Mouse (Mus musculus) kidney, postnatal 0 days (tissue): Measurements from ENCODE around the gene Batf. TPM values are rescaled to one million over a fixed set of nuclear protein-coding genes. Genes with fewer than 3 reads are reported as not detected.

Experiments used
- ATAC-seq: fragments of 200-750 bp; cut with Nextera tagmentation; replicated peaks from 2 replicates; pipeline ENCODE4 v1.8.0; 2017; ENCODE audit warnings: low read depth, moderate number of reproducible peaks, moderate TSS enrichment, moderate library complexity; ENCODE audit not compliant: low FRiP score
- DNase-seq: peaks from one replicate; pipeline ENCODE4 v3.0.0-alpha.2; 2016; ENCODE audit warnings: low spot score
- H3K27ac ChIP-seq: fragments of 300-500 bp; sonication (generic); 2 replicates; pipeline ENCODE4 v1.5.1; 2014; ENCODE audit warnings: mild to moderate bottlenecking
- H3K27me3 ChIP-seq: fragments of 300-500 bp; sonication (generic); 2 replicates; pipeline ENCODE4 v1.6.1; 2014; ENCODE audit warnings: low read length, mixed read lengths; ENCODE audit not compliant: insufficient read depth
- H3K36me3 ChIP-seq: fragments of 300-500 bp; sonication (generic); 2 replicates; pipeline ENCODE4 v1.6.1; 2014; ENCODE audit warnings: low read length, mixed read lengths; ENCODE audit not compliant: insufficient read depth
- H3K4me1 ChIP-seq: fragments of 300-500 bp; sonication (generic); replicated peaks from 2 replicates; pipeline ENCODE4 v1.6.1; 2014; ENCODE audit warnings: antibody characterized with exemption, low read length, mixed read lengths; ENCODE audit not compliant: insufficient read depth
- H3K4me2 ChIP-seq: fragments of 300-500 bp; sonication (generic); 2 replicates; pipeline ENCODE4 v1.6.1; 2014; ENCODE audit warnings: mild to moderate bottlenecking, low read length, moderate library complexity, mixed read lengths
- H3K4me3 ChIP-seq: fragments of 300-500 bp; sonication (generic); replicated peaks from 2 replicates; pipeline ENCODE4 v1.5.1; 2014; ENCODE audit warnings: low read depth, low read length
- H3K9ac ChIP-seq: fragments of 300-500 bp; sonication (generic); 2 replicates; pipeline ENCODE4 v1.6.1; 2014; ENCODE audit warnings: low read depth, low read length
- H3K9me3 ChIP-seq: fragments of 300-500 bp; sonication (generic); replicated peaks from 2 replicates; pipeline ENCODE4 v1.6.1; 2016; ENCODE audit warnings: low read length, inconsistent platforms, mixed read lengths
- CTCF ChIP-seq: IDR thresholded peaks from 2 replicates; pipeline ENCODE4 v1.5.1; 2016; ENCODE audit warnings: antibody characterized with exemption, low read depth, mild to moderate bottlenecking, moderate library complexity
- WGBS: fragments of 180-500 bp; shearing (Covaris S2); extraction: QIAGEN DNeasy Blood & Tissue Kit; methylation state at CpG from one replicate; pipeline ENCODE4 v1.1.7; 2014; 5-methylcytosine and 5-hydroxymethylcytosine counted together
- polyA plus RNA-seq: library from polyadenylated mRNA; unstranded; fragments of >200 nt; fragmentation: Nextera tagmentation; extraction: Ambion mirVana; gene quantifications from 2 replicates; pipeline ENCODE4 v1.2.1, GENCODE M21; 2015

Batf gene
- polyA plus RNA-seq, 1 experiment from 2014 or later = 4.0 TPM

- DNase-seq = no peak
- Histone ChIP-seq H3K4me3 (no peak overlapping the region), H3K4me2 (no peak overlapping the region), H3K27ac (peak overlapping the region; percentile 54), H3K9me3 (no peaks in the 10 kb centered on the region), H3K27me3 (no peaks in the 10 kb centered on the region), H3K9ac (no peak overlapping the region), H3K4me1 (0 out of 2 replicates have a peak, but pooled peaks cover 6% of the 10 kb centered on the region), H3K36me3 (no peaks in the 10 kb centered on the region)
- no peak for TF ChIP-seq CTCF
- 76% methylated on average over 7 of the region's 7 CpGs for WGBS
- no peak for ATAC-seq
These were observed 18.1 kb downstream of the Batf start for GRCm38 (mm10) chr12:85704566-85704965.

GRCm38 (mm10) chr12:85705002-85705830, 18.7 kb downstream of the Batf start:
- H3K27me3 ChIP-seq = no peaks in the 10 kb centered on the region
- H3K27ac ChIP-seq = peak overlapping the region; percentile 54
- no peak; the same call in 1 of the 2 replicates for TF ChIP-seq CTCF
- H3K4me2 ChIP-seq = peak overlapping the region; percentile 95
- H3K9me3 ChIP-seq = no peaks in the 10 kb centered on the region
- peak; percentile 80 for ATAC-seq
- DNase-seq = peak; percentile 91
- peak overlapping the region; percentile 37 for H3K4me3 ChIP-seq
- H3K9ac ChIP-seq = peak overlapping the region; percentile 67
- H3K4me1 ChIP-seq = 0 out of 2 replicates have a peak, but pooled peaks cover 6% of the 10 kb centered on the region
- WGBS = 7% methylated on average over 20 of the region's 20 CpGs
- H3K36me3 ChIP-seq = no peaks in the 10 kb centered on the region

- H3K27me3 ChIP-seq = no peaks in the 10 kb centered on the region
- H3K36me3 ChIP-seq = no peaks in the 10 kb centered on the region
- DNase-seq = no peak
- H3K9me3 ChIP-seq = no peaks in the 10 kb centered on the region
- H3K4me3 ChIP-seq = peak overlapping the region; percentile 37
- peak overlapping the region; percentile 95 for H3K4me2 ChIP-seq
- 9% methylated on average over 17 of the region's 17 CpGs for WGBS
- H3K4me1 ChIP-seq = 0 out of 2 replicates have a peak, but pooled peaks cover 6% of the 10 kb centered on the region
- H3K27ac ChIP-seq = peak overlapping the region; percentile 54
- ATAC-seq = no peak
- no peak for TF ChIP-seq CTCF
- H3K9ac ChIP-seq = peak overlapping the region; percentile 67
These were observed 19.5 kb downstream of the Batf start for GRCm38 (mm10) chr12:85705831-85706530.

- DNase-seq = no peak
- H3K27ac ChIP-seq = no peak overlapping the region
- TF ChIP-seq CTCF = no peak
- no peak overlapping the region for H3K4me3 ChIP-seq
- H3K4me1 ChIP-seq = 0 out of 2 replicates have a peak, but pooled peaks cover 6% of the 10 kb centered on the region
- no peaks in the 10 kb centered on the region for H3K27me3 ChIP-seq
- H3K9me3 ChIP-seq = no peaks in the 10 kb centered on the region
- no peak overlapping the region for H3K4me2 ChIP-seq
- no peak overlapping the region for H3K9ac ChIP-seq
- WGBS = 74% methylated on average over 4 of the region's 4 CpGs
- no peaks in the 10 kb centered on the region for H3K36me3 ChIP-seq
- ATAC-seq = no peak
These were observed 20.4 kb downstream of the Batf start for GRCm38 (mm10) chr12:85706906-85707305.

- DNase-seq (no peak), ATAC-seq (no peak)
- Histone ChIP-seq H3K36me3 (no peaks in the 10 kb centered on the region), H3K9me3 (no peaks in the 10 kb centered on the region), H3K4me1 (0 out of 2 replicates have a peak, but pooled peaks cover 6% of the 10 kb centered on the region), H3K27me3 (no peaks in the 10 kb centered on the region), H3K4me3 (no peak overlapping the region), H3K4me2 (no peak overlapping the region), H3K9ac (no peak overlapping the region), H3K27ac (no peak overlapping the region)
- 91% methylated on average over 11 of the region's 11 CpGs for WGBS
- TF ChIP-seq CTCF = no peak
These were observed 20.9 kb downstream of the Batf start for GRCm38 (mm10) chr12:85707391-85707790.

- no peak overlapping the region for H3K27ac ChIP-seq
- DNase-seq (no peak), ATAC-seq (no peak)
- H3K9me3 ChIP-seq = no peaks in the 10 kb centered on the region
- H3K4me3 ChIP-seq = no peak overlapping the region
- H3K27me3 ChIP-seq = no peaks in the 10 kb centered on the region
- 0 out of 2 replicates have a peak, but pooled peaks cover 6% of the 10 kb centered on the region for H3K4me1 ChIP-seq
- H3K4me2 ChIP-seq = no peak overlapping the region
- H3K9ac ChIP-seq = no peak overlapping the region
- H3K36me3 ChIP-seq = no peaks in the 10 kb centered on the region
- no peak for TF ChIP-seq CTCF
- 84% methylated on average over 12 of the region's 12 CpGs for WGBS
These were observed 22.1 kb downstream of the Batf start for GRCm38 (mm10) chr12:85708556-85708955.
